Mouse (Mus musculus): ENCODE measurements around the gene Pyy. TPM values are rescaled to one million over a fixed set of nuclear protein-coding genes. Genes with fewer than 3 reads are reported as not detected.

Pyy gene
- 1.1 TPM in 1 of 2 replicates, not detected in the other for polyA plus RNA-seq (2016; fragmentation: Nextera tagmentation; extraction: Ambion mirVana)

DNA sequence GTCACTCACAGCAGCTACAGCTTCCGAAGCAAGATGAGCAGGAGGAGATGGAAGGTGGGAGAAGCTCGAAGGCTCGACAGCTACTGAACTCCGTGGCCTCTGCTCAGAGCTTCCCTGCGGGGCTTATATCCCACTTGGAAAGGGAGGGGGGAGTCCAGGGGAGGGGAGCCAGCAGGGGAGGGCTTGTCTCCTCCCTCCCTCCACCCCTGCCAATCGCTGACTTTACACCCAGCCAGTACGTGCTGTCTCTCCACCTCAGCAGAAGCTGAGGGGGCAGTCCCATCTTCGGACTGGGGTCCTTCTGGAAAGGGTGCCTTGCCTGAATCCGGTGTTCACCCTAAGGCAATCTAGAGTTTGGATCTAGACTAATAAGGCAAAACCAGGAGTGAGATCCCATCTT is at the start of gene Pyy:
Gene Pyy (minus strand): TSS at position 101 of the 400 bp plus-strand sequence.
- no peaks in the 10 kb centered on the region for H3K36me3 ChIP-seq

DNA sequence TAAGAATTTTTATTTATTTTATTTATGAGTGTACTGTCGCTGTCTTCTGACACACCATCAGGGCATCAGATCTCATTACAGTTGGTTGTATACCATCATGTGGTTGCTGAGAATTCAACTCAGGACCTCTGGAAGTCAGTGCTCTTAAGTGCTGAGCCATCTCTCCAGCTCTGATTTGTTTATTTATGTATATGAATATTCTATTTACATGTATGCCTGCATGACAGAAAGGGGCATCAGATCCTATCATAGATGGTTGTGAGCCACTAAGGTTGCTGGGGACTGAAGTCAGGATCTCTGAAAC is 49.1 kb upstream of the Pyy start:
- H3K27me3 ChIP-seq (replicated peaks) = no peaks in the 10 kb centered on the region
- no peaks in the 10 kb centered on the region for H3K9me3 ChIP-seq
- 0 out of 2 replicates have a peak, but pooled peaks have one; percentile 3 for ATAC-seq (ENCODE audit: low FRiP score, low read depth)
- H3K4me1 ChIP-seq = peaks cover 14% of the 10 kb centered on the region
- no peak overlapping the region for H3K27ac ChIP-seq
- H3K4me3 ChIP-seq = no peak overlapping the region
- WGBS = 12% methylated on average over 1 of the region's 1 CpGs
- no peak overlapping the region for H3K9ac ChIP-seq
- peaks cover 31% of the 10 kb centered on the region for H3K36me3 ChIP-seq
- peak overlapping the region; percentile 80 for H3K4me2 ChIP-seq (replicated peaks)

More for the DNA sequence above, at the start of gene Pyy:
- Histone ChIP-seq H3K9me3 (no peaks in the 10 kb centered on the region), H3K27me3 (replicated peaks) (peaks cover 64% of the 10 kb centered on the region), H3K4me2 (replicated peaks) (0 out of 2 replicates have a peak within 1 kb of the TSS, but pooled peaks have one; percentile 16), H3K4me3 (no peak within 1 kb of the TSS), H3K4me1 (no peaks in the 10 kb centered on the region), H3K27ac (no peak within 1 kb of the TSS), H3K9ac (no peak within 1 kb of the TSS)
- 14% methylated on average over 9 of the region's 9 CpGs for WGBS
- ATAC-seq (ENCODE audit: low FRiP score, low read depth) = no peak

GRCm38 (mm10) chr11:102156039-102156785 is 48.6 kb upstream of the Pyy start, which contains the start of gene Tmem101:
TSS of gene Tmem101 (minus strand) at chr11:102156404.
- Histone ChIP-seq H3K36me3 (peaks cover 28% of the 10 kb centered on the region), H3K9me3 (no peaks in the 10 kb centered on the region), H3K4me1 (peaks cover 14% of the 10 kb centered on the region), H3K9ac (peak within 1 kb of the TSS; percentile 70), H3K27ac (0 out of 2 replicates have a peak within 1 kb of the TSS, but pooled peaks have one; percentile 43), H3K4me3 (peak within 1 kb of the TSS; percentile 79), H3K27me3 (replicated peaks) (no peaks in the 10 kb centered on the region), H3K4me2 (replicated peaks) (peak within 1 kb of the TSS; percentile 80)
- peak; percentile 90 for ATAC-seq (ENCODE audit: low FRiP score, low read depth)
- under 1% methylated on average over 37 of the region's 37 CpGs for WGBS

DNA sequence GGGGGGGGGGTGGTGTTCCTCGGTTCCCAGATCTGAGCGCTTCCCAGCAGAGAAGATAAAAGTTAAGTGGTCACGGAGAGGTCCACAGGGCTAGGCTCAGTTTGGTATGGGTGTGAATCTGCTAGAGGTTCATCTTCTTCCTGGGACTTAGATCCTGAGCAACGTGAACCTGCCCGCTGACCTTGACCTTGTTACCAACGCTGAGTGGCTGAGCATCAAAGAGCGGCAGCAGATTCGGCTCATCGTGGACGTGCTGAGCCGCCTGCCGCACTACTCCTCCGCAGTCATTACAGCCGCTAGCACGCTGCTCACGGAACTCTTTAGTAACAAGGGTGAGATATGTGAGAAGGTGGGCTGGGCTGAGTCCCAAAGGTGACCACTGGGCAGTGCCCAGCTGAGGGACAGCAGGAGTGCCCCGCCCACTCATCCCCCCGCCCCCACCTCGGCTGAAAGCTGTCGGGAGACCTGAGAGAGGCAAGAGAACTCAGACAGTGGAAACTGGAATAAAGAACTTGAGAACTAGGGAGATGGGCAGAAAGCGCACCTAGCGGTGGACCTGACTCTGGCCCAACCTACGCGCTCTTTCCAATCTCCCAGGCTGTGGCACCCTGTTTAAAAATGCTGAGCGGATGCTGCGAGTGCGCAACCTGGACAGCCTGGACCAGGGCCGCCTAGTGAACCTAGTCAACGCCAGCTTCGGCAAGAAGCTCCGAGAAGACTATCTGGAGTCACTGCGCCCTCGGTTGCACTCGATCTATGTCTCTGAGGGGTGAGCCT is 39.8 kb upstream of the Pyy start:
- Histone ChIP-seq H3K4me3 (no peak overlapping the region), H3K27ac (no peak overlapping the region), H3K4me1 (peaks cover 15% of the 10 kb centered on the region; the same call in 1 of the 2 replicates), H3K9me3 (no peaks in the 10 kb centered on the region), H3K27me3 (replicated peaks) (peaks cover 67% of the 10 kb centered on the region), H3K36me3 (peaks cover 1% of the 10 kb centered on the region), H3K4me2 (replicated peaks) (no peak overlapping the region), H3K9ac (no peak overlapping the region)
- no peak for ATAC-seq (ENCODE audit: low FRiP score, low read depth)
- whole genome bisulfite sequencing = 13% methylated on average over 34 of the region's 34 CpGs

- H3K27ac ChIP-seq = no peak overlapping the region
- H3K27me3 ChIP-seq (replicated peaks) = peaks cover 67% of the 10 kb centered on the region
- no peak overlapping the region for H3K4me2 ChIP-seq (replicated peaks)
- H3K4me1 ChIP-seq = peaks cover 15% of the 10 kb centered on the region; the same call in 1 of the 2 replicates
- ATAC-seq (ENCODE audit: low FRiP score, low read depth) = 0 out of 2 replicates have a peak, but pooled peaks have one; percentile 21
- H3K9ac ChIP-seq = no peak overlapping the region
- H3K36me3 ChIP-seq = no peaks in the 10 kb centered on the region
- no peaks in the 10 kb centered on the region for H3K9me3 ChIP-seq
- H3K4me3 ChIP-seq = no peak overlapping the region
- 11% methylated on average over 17 of the region's 17 CpGs for WGBS
Observed at GRCm38 (mm10) chr11:102146531-102146930, 38.9 kb upstream of the Pyy start.

- WGBS = 3% methylated on average over 16 of the region's 16 CpGs
- Histone ChIP-seq H3K4me3 (no peak overlapping the region), H3K4me1 (peaks cover 15% of the 10 kb centered on the region; the same call in 1 of the 2 replicates), H3K9ac (no peak overlapping the region), H3K9me3 (no peaks in the 10 kb centered on the region), H3K27ac (no peak overlapping the region), H3K36me3 (no peaks in the 10 kb centered on the region), H3K27me3 (replicated peaks) (peaks cover 67% of the 10 kb centered on the region), H3K4me2 (replicated peaks) (peak overlapping the region; percentile 51)
- ATAC-seq (ENCODE audit: low FRiP score, low read depth) = no peak
Observed at GRCm38 (mm10) chr11:102146005-102146404, 38.4 kb upstream of the Pyy start.

GRCm38 (mm10) chr11:102145471-102146001 is 37.9 kb upstream of the Pyy start, which contains the start of gene Nags:
TSS of gene Nags (plus strand) at chr11:102145513.
- peak within 1 kb of the TSS; percentile 51 for H3K4me2 ChIP-seq (replicated peaks)
- peak within 1 kb of the TSS; percentile 22; the same call in 1 of the 2 replicates for H3K4me3 ChIP-seq
- H3K9me3 ChIP-seq = no peaks in the 10 kb centered on the region
- no peak for ATAC-seq (ENCODE audit: low FRiP score, low read depth)
- WGBS = 3% methylated on average over 50 of the region's 50 CpGs
- H3K9ac ChIP-seq = 0 out of 2 replicates have a peak within 1 kb of the TSS, but pooled peaks have one; percentile 18
- no peaks in the 10 kb centered on the region for H3K36me3 ChIP-seq
- peaks cover 15% of the 10 kb centered on the region; the same call in 1 of the 2 replicates for H3K4me1 ChIP-seq
- H3K27me3 ChIP-seq (replicated peaks) = peaks cover 67% of the 10 kb centered on the region
- H3K27ac ChIP-seq = no peak within 1 kb of the TSS

- WGBS = 22% methylated on average over 13 of the region's 13 CpGs
- Histone ChIP-seq H3K4me2 (replicated peaks) (peak overlapping the region; percentile 51), H3K27ac (no peak overlapping the region), H3K9me3 (no peaks in the 10 kb centered on the region), H3K9ac (0 out of 2 replicates have a peak overlapping the region, but pooled peaks have one; percentile 18), H3K27me3 (replicated peaks) (peaks cover 67% of the 10 kb centered on the region), H3K36me3 (no peaks in the 10 kb centered on the region), H3K4me3 (peak overlapping the region; percentile 22; the same call in 1 of the 2 replicates), H3K4me1 (peaks cover 15% of the 10 kb centered on the region; the same call in 1 of the 2 replicates)
- ATAC-seq (ENCODE audit: low FRiP score, low read depth) = no peak
Observed at GRCm38 (mm10) chr11:102144957-102145470, 37.4 kb upstream of the Pyy start.

DNA sequence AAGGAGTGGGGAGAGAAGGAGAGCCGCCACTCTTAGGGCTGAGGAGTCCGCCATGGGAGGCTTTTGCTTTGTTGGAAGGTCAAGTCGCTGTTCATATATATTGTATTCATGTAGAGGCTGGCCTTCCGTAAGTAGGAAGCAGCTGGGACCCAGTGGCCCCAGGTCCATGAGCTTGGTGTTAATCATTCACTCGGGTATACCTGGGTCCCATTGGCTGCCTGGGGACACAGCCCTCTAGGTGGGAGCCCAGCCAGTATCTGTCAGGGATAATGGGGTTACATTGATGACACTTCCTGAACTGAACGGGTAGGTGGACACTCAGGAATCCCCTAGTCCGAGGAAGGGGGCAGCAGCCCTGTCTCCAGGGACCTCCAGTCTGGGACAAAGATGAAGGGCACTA is 34.7 kb upstream of the Pyy start:
- no peak for ATAC-seq (ENCODE audit: low FRiP score, low read depth)
- Histone ChIP-seq H3K9me3 (no peaks in the 10 kb centered on the region), H3K4me3 (no peak overlapping the region), H3K36me3 (no peaks in the 10 kb centered on the region), H3K27ac (no peak overlapping the region), H3K27me3 (replicated peaks) (peaks cover 47% of the 10 kb centered on the region), H3K9ac (no peak overlapping the region), H3K4me1 (peaks cover 19% of the 10 kb centered on the region; the same call in 1 of the 2 replicates), H3K4me2 (replicated peaks) (no peak overlapping the region)
- WGBS = 71% methylated on average over 7 of the region's 7 CpGs

DNA sequence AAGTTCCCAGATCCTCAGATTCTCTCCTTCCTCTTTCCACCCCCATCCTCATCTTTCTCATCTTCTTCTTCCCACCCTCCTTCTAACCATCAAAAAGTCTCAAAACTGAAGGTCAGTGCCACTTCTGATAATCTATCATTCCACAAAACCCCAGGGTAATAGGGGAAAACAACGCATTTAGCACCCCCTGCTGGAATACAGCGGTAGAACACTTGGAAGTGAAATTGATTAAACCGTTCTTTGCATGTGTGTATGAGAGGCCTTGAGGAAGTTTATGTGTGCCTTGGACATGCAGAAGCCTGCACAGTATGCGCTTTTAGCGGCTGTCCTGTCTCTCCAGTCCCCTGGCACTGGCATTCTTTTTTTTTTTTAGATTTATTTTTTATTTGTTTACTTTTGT is 32.9 kb upstream of the Pyy start:
- ATAC-seq (ENCODE audit: low FRiP score, low read depth) = no peak
- WGBS = 3% methylated on average over 5 of the region's 5 CpGs
- Histone ChIP-seq H3K27ac (no peak overlapping the region), H3K9ac (no peak overlapping the region), H3K27me3 (replicated peaks) (peaks cover 33% of the 10 kb centered on the region), H3K9me3 (no peaks in the 10 kb centered on the region), H3K4me1 (0 out of 2 replicates have a peak, but pooled peaks cover 8% of the 10 kb centered on the region), H3K4me2 (replicated peaks) (no peak overlapping the region), H3K36me3 (no peaks in the 10 kb centered on the region), H3K4me3 (no peak overlapping the region)

GRCm38 (mm10) chr11:102138447-102138740 is 30.8 kb upstream of the Pyy start:
- H3K4me2 ChIP-seq (replicated peaks) = peak overlapping the region; percentile 56
- H3K36me3 ChIP-seq = no peaks in the 10 kb centered on the region
- no peak for ATAC-seq (ENCODE audit: low FRiP score, low read depth)
- under 1% methylated on average over 18 of the region's 18 CpGs for WGBS
- H3K4me1 ChIP-seq = 0 out of 2 replicates have a peak, but pooled peaks cover 10% of the 10 kb centered on the region
- H3K9me3 ChIP-seq = no peaks in the 10 kb centered on the region
- no peak overlapping the region for H3K27ac ChIP-seq
- H3K4me3 ChIP-seq = no peak overlapping the region
- H3K9ac ChIP-seq = 0 out of 2 replicates have a peak overlapping the region, but pooled peaks have one; percentile 26
- H3K27me3 ChIP-seq (replicated peaks) = peaks cover 19% of the 10 kb centered on the region; the same call in 1 of the 2 replicates

Data from neural tube, embryonic 12.5 days (tissue).